Mouse (Mus musculus) G1E (cell line): ENCODE results near the gene Map2k5.

Experiments
- CTCF ChIP-seq: IDR thresholded peaks from 2 replicates; pipeline ENCODE4 v1.5.1; 2012; ENCODE audit warnings: low read depth, low read length, inconsistent platforms, mixed read lengths
- GATA2 ChIP-seq: IDR thresholded peaks from 2 replicates; pipeline ENCODE4 v1.6.1; 2012; ENCODE audit warnings: low read depth, low read length, inconsistent platforms, borderline replicate concordance
- POLR2AphosphoS5 ChIP-seq: IDR thresholded peaks from 2 replicates; pipeline ENCODE4 v1.6.1; 2012; ENCODE audit warnings: low read depth, low read length, inconsistent platforms; ENCODE audit not compliant: insufficient replicate concordance
- TAL1 ChIP-seq: conservative IDR thresholded peaks from 2 replicates; pipeline ENCODE4 v1.6.1; 2012; ENCODE audit warnings: low read depth, low read length, inconsistent platforms, mixed read lengths

DNA sequence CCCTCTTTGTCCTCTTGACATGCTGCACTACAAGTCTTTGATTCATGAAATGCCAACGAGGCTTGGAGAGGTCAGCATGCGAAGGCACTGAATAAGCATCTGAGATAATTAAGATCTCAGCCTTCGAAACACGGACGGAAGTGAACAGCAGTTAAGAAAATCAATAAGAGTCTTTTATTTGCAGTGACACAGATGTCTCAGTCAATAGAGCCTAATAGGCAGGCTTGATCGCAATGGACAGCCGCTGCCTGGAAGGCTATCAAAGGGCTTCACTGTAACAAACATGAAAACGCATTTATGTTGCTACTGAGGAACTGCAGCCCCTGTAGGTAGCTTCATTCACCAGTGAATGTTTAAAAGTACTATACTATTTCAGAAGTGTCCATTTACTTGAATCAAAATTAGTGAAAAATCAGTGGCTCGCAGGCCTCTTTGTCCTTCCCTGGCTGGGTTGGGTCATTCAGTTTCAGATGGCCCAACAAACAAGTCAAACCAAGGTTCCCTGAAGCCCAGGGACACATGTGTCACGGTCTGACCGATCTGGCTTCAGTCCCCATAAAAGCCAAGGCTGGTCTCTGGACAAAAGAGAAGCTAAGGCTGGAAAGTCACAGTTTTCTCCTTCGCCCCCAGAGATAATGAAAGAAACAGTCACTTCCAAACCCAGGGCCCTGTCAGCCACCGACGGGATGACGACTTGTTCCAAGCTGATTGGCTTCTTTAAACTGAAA, 48.6 kb downstream of the Map2k5 start:
- no peak for TF ChIP-seq TAL1
- no peak for TF ChIP-seq CTCF
- no peak for TF ChIP-seq GATA2
- TF ChIP-seq POLR2AphosphoS5 = no peak
